Mouse (Mus musculus) hindbrain, embryonic 15.5 days (tissue): ENCODE measurements around the gene Tbc1d10a. TPM values are rescaled to one million over a fixed set of nuclear protein-coding genes. Genes with fewer than 3 reads are reported as not detected.
A peak's percentile ranks its signal among the peaks of the same experiment; 100 is the strongest.

ENCODE experiments used
- ATAC-seq: fragments of 200-750 bp; cut with Nextera tagmentation; 2 replicates; pipeline ENCODE4 v1.8.0; 2017; ENCODE audit warnings: low read depth, moderate number of reproducible peaks, moderate TSS enrichment; ENCODE audit not compliant: low FRiP score
- H3K27ac ChIP-seq: fragments of 300-500 bp; sonication (generic); replicated peaks from 2 replicates; pipeline ENCODE4 v1.5.1; 2015; ENCODE audit warnings: mild to moderate bottlenecking, inconsistent platforms
- H3K27me3 ChIP-seq: fragments of 300-500 bp; sonication (generic); 2 replicates; pipeline ENCODE4 v1.6.1; 2015; ENCODE audit warnings: control low read depth, inconsistent platforms
- H3K36me3 ChIP-seq: fragments of 300-500 bp; sonication (generic); 2 replicates; pipeline ENCODE4 v1.6.1; 2015; ENCODE audit warnings: control low read depth, inconsistent platforms
- H3K4me1 ChIP-seq: fragments of 300-500 bp; sonication (generic); replicated peaks from 2 replicates; pipeline ENCODE4 v1.6.1; 2015; ENCODE audit warnings: control low read depth, inconsistent platforms
- H3K4me2 ChIP-seq: fragments of 300-500 bp; sonication (generic); 2 replicates; pipeline ENCODE4 v1.6.1; 2015; ENCODE audit warnings: moderate library complexity, mild to moderate bottlenecking, inconsistent platforms
- H3K4me3 ChIP-seq: fragments of 300-500 bp; sonication (generic); 2 replicates; pipeline ENCODE4 v1.5.1; 2015; ENCODE audit warnings: mild to moderate bottlenecking, inconsistent platforms
- H3K9ac ChIP-seq: fragments of 300-500 bp; sonication (generic); 2 replicates; pipeline ENCODE4 v1.6.1; 2015; ENCODE audit warnings: inconsistent platforms
- H3K9me3 ChIP-seq: fragments of 300-500 bp; sonication (generic); 2 replicates; pipeline ENCODE4 v1.6.1; 2016; ENCODE audit warnings: control low read depth, inconsistent platforms
- WGBS: fragments of 180-500 bp; shearing (Covaris S2); methylation state at CpG from one replicate; pipeline ENCODE4 v1.1.7; 2015; 5-methylcytosine and 5-hydroxymethylcytosine counted together
- polyA plus RNA-seq: library from polyadenylated mRNA; unstranded; fragments of >200 nt; fragmentation: Nextera tagmentation; extraction: Ambion mirVana; gene quantifications from 2 replicates; pipeline ENCODE4 v1.2.1, GENCODE M21; 2015

Gene Tbc1d10a
- polyA plus RNA-seq, 1 experiment from 2014 or later: 38.1 TPM

DNA sequence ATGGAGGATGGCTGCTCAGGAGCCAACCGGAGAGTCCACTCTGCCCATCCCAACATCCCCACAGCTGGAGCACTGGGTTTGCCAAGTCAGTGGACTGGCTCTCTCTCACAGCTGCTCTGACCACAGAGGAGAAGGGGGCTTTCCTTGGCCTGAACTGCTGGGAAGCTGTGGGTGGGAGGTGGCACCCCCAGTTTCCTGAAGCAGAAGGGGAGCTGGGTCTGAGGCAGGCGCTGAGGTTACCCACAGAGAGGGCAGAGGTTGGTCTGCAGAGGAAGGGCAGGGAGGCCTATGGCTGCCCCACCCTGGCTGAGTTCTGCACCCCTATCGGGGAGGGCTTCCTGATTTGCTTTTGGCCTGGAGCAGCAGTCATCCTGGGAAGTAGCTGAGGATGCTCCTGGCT, 64.8 kb downstream of the Tbc1d10a start:
- 85% methylated on average over 3 of the region's 3 CpGs for WGBS
- H3K9ac ChIP-seq: no peak overlapping the region
- no peak overlapping the region for H3K27ac ChIP-seq
- no peaks in the 10 kb centered on the region for H3K36me3 ChIP-seq
- H3K9me3 ChIP-seq: no peaks in the 10 kb centered on the region
- H3K27me3 ChIP-seq: no peaks in the 10 kb centered on the region
- ATAC-seq: no peak
- H3K4me1 ChIP-seq: no peaks in the 10 kb centered on the region
- no peak overlapping the region for H3K4me2 ChIP-seq
- H3K4me3 ChIP-seq: no peak overlapping the region

DNA sequence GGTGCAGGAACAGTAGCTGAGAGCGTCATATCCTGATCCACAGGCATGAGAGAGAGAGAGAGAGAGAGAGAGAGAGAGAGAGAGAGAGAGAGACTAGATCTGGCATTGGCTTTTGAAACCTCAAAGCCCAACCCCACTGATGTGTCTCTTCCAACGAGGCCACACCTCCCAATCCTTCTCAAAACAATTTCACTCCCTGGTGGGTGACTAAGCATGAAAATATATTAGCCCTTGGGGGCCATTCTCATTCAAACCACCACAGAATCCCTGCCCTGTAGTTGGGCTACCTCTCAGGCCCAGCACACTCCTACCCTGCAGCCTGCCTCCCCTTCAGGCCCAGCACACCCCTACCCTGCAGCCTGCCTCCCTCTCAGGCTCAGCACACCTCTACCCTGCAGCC, 66.3 kb downstream of the Tbc1d10a start:
- ATAC-seq: no peak
- Histone ChIP-seq H3K4me3 (no peak overlapping the region), H3K36me3 (no peaks in the 10 kb centered on the region), H3K27ac (no peak overlapping the region), H3K4me1 (no peaks in the 10 kb centered on the region), H3K27me3 (no peaks in the 10 kb centered on the region), H3K9ac (no peak overlapping the region), H3K4me2 (no peak overlapping the region), H3K9me3 (no peaks in the 10 kb centered on the region)
- WGBS: 76% methylated on average over 2 of the region's 2 CpGs

DNA sequence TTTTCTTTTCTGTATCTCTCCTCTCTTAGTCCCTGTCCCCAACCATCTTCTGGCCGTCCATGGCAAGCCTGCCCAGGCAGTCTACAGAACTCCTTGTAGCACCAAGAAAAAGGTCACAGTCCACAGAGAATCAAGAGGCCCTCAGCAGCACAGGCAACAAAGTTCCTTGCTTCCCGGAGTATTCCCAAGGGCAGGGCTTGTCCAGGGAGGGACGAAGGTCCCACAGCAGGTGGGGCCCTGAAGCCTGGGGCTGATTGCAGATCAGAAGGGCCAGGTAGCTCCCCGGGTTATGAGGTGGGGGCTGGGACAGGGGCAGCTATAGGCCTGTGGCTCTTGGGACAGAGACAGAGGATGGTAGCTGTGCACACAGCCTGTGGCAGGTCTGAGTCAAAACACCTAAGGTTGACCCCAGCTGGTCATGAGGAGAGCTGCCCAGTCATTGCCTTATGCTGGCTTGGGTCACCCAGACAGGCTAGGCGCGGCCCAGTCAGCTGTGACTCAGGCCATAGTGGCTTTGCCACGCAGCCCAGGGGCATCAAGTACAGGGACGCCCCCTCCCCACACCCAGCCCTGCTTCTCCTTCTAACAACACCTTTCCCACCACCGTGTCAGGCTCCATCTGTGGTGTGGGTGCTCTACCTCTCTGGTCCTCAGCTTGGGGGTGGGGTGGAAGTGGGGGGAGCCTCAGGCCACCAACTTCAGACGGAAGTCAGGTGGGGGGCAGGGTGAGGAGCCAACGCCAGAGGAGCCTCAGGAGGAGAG, 70.4 kb downstream of the Tbc1d10a start, which contains the start of gene Lif:
TSS of gene Lif (plus strand) at position 712 of the 762 bp plus-strand sequence.
- no peaks in the 10 kb centered on the region for H3K9me3 ChIP-seq
- no peaks in the 10 kb centered on the region for H3K36me3 ChIP-seq
- no peak within 1 kb of the TSS for H3K27ac ChIP-seq
- no peak within 1 kb of the TSS for H3K4me2 ChIP-seq
- peaks cover 16% of the 10 kb centered on the region for H3K4me1 ChIP-seq
- ATAC-seq: no peak
- WGBS: 74% methylated on average over 11 of the region's 11 CpGs
- H3K9ac ChIP-seq: no peak within 1 kb of the TSS
- no peak within 1 kb of the TSS for H3K4me3 ChIP-seq
- no peaks in the 10 kb centered on the region for H3K27me3 ChIP-seq

DNA sequence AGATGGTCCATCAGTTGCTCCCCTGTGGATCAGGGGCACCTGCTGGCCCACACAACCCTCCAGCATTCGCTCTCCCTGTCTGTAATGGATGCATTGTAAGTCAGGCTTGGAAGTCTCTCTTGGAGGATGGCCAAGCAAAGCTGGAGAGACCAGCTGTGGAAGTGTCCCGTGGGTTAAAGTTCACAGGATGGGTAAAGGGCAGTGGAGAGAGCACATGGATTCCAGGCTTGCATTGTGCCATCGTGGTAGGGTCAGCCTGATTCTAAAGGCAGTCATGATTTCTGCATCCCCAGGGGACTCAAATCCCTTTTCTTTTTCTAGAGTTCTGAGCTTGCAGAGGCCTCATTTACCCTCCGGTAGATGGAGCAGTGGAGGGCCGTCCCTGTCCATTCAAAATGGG, 71.2 kb downstream of the Tbc1d10a start:
- no peak overlapping the region for H3K4me3 ChIP-seq
- H3K9ac ChIP-seq: no peak overlapping the region
- H3K36me3 ChIP-seq: no peaks in the 10 kb centered on the region
- no peaks in the 10 kb centered on the region for H3K27me3 ChIP-seq
- ATAC-seq: no peak
- peaks cover 22% of the 10 kb centered on the region for H3K4me1 ChIP-seq
- H3K9me3 ChIP-seq: no peaks in the 10 kb centered on the region
- no peak overlapping the region for H3K4me2 ChIP-seq
- H3K27ac ChIP-seq: no peak overlapping the region
- WGBS: 55% methylated on average over 5 of the region's 5 CpGs

DNA sequence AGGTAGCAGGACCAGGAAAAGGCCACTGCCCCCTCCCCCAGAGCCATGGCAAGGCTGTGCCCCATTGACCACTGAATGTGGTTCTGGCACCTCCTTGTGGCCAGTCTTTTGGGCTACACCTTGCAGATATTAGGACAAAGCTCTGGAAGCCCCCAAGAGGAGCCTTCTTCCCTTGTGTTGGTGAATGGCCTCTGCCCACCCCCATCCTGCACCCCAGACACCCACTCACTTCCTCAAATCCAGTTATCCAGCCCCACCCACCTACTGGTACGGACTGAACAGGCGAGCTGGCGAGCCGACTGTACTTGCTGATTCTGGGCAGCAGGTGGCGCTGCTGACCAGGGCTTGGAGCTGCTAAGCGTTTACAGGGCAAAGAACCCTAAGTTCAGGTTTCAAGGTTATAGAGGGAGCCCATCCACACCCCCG, 72.1 kb downstream of the Tbc1d10a start:
- no peaks in the 10 kb centered on the region for H3K36me3 ChIP-seq
- under 1% methylated on average over 7 of the region's 7 CpGs for WGBS
- H3K9ac ChIP-seq: no peak overlapping the region; the same call in 1 of the 2 replicates
- ATAC-seq: peak; percentile 78
- peak overlapping the region; percentile 26 for H3K4me3 ChIP-seq
- H3K4me1 ChIP-seq: peaks cover 22% of the 10 kb centered on the region
- H3K4me2 ChIP-seq: peak overlapping the region; percentile 60
- no peaks in the 10 kb centered on the region for H3K9me3 ChIP-seq
- no peak overlapping the region for H3K27ac ChIP-seq
- no peaks in the 10 kb centered on the region for H3K27me3 ChIP-seq

DNA sequence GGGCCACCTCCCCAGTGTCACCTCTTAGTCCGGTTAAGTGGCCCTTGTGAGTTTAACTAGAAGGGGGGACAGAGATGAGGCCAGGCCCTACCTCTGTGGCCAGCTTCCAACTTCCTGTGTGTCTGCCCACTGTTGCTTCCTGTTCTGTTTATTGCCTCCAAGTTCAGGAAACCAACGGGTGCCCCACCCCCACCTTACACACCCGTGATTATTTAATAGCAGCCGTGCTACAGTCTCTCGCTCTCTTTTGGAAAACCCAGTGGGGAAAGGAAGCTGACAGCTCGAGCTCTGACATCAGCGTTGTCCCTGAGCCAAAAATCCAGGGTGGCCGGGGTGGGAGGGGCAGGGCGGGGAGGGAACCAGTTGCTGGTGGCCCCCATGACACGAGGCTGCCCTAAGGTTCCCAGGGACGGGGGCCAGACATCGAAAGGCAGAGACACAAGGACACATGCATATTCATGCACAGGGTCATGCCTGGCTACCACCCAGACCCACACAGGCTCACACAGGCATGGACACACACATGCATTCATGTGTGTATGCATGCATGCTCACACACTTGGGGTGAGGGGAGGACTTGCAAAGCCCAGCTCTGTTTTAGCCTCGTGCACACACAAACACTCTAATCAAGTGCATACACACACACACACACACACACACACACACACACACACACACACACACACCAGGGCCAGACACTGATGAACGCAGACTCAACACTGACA, 74.0 kb downstream of the Tbc1d10a start:
- Histone ChIP-seq H3K9ac (no peak overlapping the region), H3K9me3 (no peaks in the 10 kb centered on the region), H3K27me3 (peaks cover 13% of the 10 kb centered on the region), H3K4me3 (no peak overlapping the region), H3K4me2 (no peak overlapping the region), H3K36me3 (no peaks in the 10 kb centered on the region), H3K4me1 (peaks cover 22% of the 10 kb centered on the region), H3K27ac (no peak overlapping the region)
- WGBS: 44% methylated on average over 14 of the region's 14 CpGs
- no peak for ATAC-seq

DNA sequence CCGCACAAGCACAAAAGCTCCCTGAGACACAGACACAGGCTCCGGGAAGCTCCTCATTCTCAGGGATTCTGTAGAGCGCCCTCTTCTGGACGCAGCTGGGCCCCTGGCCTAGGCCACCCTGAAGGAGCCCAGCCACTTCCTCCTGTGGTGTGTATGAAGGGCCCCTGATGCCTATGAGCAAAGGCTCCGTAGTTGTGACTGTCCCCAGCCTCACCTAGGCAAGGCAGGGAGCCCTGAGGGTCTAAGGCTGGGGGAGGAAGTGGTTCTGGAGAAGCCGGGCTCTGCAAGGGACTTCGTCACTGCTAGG, 74.6 kb downstream of the Tbc1d10a start:
- Histone ChIP-seq H3K9me3 (no peaks in the 10 kb centered on the region), H3K4me2 (no peak overlapping the region), H3K27me3 (peaks cover 18% of the 10 kb centered on the region), H3K4me3 (no peak overlapping the region), H3K36me3 (no peaks in the 10 kb centered on the region), H3K27ac (0 out of 2 replicates have a peak overlapping the region, but pooled peaks have one; percentile 14), H3K9ac (no peak overlapping the region), H3K4me1 (peaks cover 23% of the 10 kb centered on the region)
- peak; percentile 6; the same call in 1 of the 2 replicates for ATAC-seq
- WGBS: 41% methylated on average over 7 of the region's 7 CpGs

DNA sequence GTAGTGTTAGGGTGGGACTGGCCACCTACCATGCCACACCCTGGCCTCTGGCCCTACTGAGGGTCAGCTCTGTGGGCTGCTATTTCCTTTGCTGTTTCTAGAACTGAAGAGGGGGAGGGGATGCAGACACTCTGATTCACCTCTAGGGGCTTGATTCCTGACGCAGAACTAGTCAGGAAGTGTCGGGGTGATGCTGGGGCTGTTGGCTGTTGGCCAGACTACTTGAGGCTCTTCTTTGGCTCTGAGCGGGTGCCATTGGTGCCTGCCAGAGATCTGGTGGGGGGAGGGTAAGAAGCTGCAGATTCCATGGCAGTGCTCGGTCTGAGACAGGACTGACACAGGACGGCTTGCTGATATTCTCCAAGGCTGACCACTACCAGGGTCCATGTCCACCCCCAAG, 75.4 kb downstream of the Tbc1d10a start:
- peaks cover 20% of the 10 kb centered on the region for H3K27me3 ChIP-seq
- H3K27ac ChIP-seq: no peak overlapping the region
- no peaks in the 10 kb centered on the region for H3K9me3 ChIP-seq
- H3K36me3 ChIP-seq: no peaks in the 10 kb centered on the region
- 26% methylated on average over 5 of the region's 5 CpGs for WGBS
- no peak overlapping the region for H3K4me2 ChIP-seq
- ATAC-seq: no peak
- no peak overlapping the region for H3K4me3 ChIP-seq
- peaks cover 31% of the 10 kb centered on the region for H3K4me1 ChIP-seq
- no peak overlapping the region for H3K9ac ChIP-seq

DNA sequence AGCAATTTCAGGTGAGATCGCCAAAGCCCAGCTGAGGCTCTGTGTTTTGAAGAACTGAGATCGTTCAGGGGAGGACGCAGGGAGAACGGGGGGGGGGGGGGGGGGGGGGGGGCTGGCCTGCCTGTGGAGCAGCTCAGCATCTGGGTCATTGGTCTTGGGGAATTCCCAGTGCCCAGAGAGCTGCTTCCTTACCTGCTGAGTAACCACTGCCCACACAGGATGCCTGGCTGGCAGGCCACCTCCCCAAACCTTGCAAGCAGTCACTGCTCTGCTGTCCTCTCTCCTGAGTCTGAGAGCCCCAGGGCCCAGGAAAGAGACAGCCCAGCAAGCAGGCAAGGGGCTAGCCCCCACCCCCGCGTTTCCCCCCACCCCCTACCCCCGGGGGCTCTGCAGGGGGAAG, 76.3 kb downstream of the Tbc1d10a start:
- H3K27ac ChIP-seq: no peak overlapping the region
- no peak overlapping the region for H3K4me2 ChIP-seq
- peaks cover 28% of the 10 kb centered on the region for H3K27me3 ChIP-seq
- no peaks in the 10 kb centered on the region for H3K36me3 ChIP-seq
- no peak for ATAC-seq
- H3K9ac ChIP-seq: no peak overlapping the region
- H3K4me1 ChIP-seq: peaks cover 33% of the 10 kb centered on the region
- no peak overlapping the region for H3K4me3 ChIP-seq
- H3K9me3 ChIP-seq: no peaks in the 10 kb centered on the region
- WGBS: 25% methylated on average over 7 of the region's 7 CpGs

- no peaks in the 10 kb centered on the region for H3K36me3 ChIP-seq
- peaks cover 33% of the 10 kb centered on the region for H3K4me1 ChIP-seq
- no peak for ATAC-seq
- no peak overlapping the region for H3K27ac ChIP-seq
- no peak overlapping the region for H3K4me2 ChIP-seq
- H3K9me3 ChIP-seq: no peaks in the 10 kb centered on the region
- peaks cover 32% of the 10 kb centered on the region for H3K27me3 ChIP-seq
- no peak overlapping the region for H3K4me3 ChIP-seq
- no peak overlapping the region for H3K9ac ChIP-seq
- 42% methylated on average over 1 of the region's 1 CpGs for WGBS
Measured at GRCm38 (mm10) chr11:4263296-4263695, 76.7 kb downstream of the Tbc1d10a start.

- no peak overlapping the region for H3K27ac ChIP-seq
- H3K9ac ChIP-seq: no peak overlapping the region
- peaks cover 29% of the 10 kb centered on the region for H3K4me1 ChIP-seq
- H3K4me2 ChIP-seq: no peak overlapping the region
- WGBS: 72% methylated on average over 7 of the region's 7 CpGs
- ATAC-seq: no peak
- peaks cover 36% of the 10 kb centered on the region for H3K27me3 ChIP-seq
- H3K36me3 ChIP-seq: no peaks in the 10 kb centered on the region
- no peak overlapping the region for H3K4me3 ChIP-seq
- no peaks in the 10 kb centered on the region for H3K9me3 ChIP-seq
Measured at GRCm38 (mm10) chr11:4264066-4264465, 77.5 kb downstream of the Tbc1d10a start.
